ENCODE assay signal across 18 mouse cellular contexts in genomic region chr1:69729729-69730128, GRCm38 (mm10). TPM values are rescaled to one million over a fixed set of nuclear protein-coding genes. Genes with fewer than 3 reads are reported as not detected.
DNase-seq lines count a peak whose midpoint lies in the region; ATAC-seq and TF ChIP-seq lines count a peak whose summit lies in the region.
"Had no signal": no experiment of that assay in that cellular context is flagged by ENCODE, and none has a peak within 500 bp of the region (broad histone marks: within the 10 kb centered on the region; RNA-seq: fewer than 3 reads in every experiment).

No protein-coding gene starts in this region.

- no peak for TF ChIP-seq CTCF in forebrain, postnatal 0 days (IDR thresholded peaks at IDR 0.05; ENCODE audit: low read depth)

- WGBS in forebrain, embryonic 12.5 days = 28% methylated on average over 1 of the region's 1 CpGs
- WGBS in forebrain, postnatal 0 days = 48% methylated on average over 1 of the region's 1 CpGs

- H3K4me3 ChIP-seq in forebrain, embryonic 12.5 days (replicated peaks) = no peak overlapping the region
- no peak overlapping the region for H3K4me3 ChIP-seq in forebrain, postnatal 0 days (ENCODE audit: low read depth, low read length)
- H3K4me3 ChIP-seq: limb, embryonic 12.5 days; liver, embryonic 12.5 days; neural tube, embryonic 15.5 days had no signal

- H3K9me3 ChIP-seq in forebrain, embryonic 12.5 days = no peaks in the 10 kb centered on the region
- H3K9me3 ChIP-seq in forebrain, postnatal 0 days (ENCODE audit: low read length) = no peaks in the 10 kb centered on the region
- H3K9me3 ChIP-seq: limb, embryonic 12.5 days; liver, embryonic 12.5 days; neural tube, embryonic 15.5 days had no signal

- no peaks in the 10 kb centered on the region for H3K36me3 ChIP-seq in forebrain, embryonic 12.5 days (replicated peaks)
- H3K36me3 ChIP-seq in forebrain, postnatal 0 days (ENCODE audit: insufficient read depth) = no peaks in the 10 kb centered on the region
- H3K36me3 ChIP-seq: limb, embryonic 12.5 days; liver, embryonic 12.5 days; neural tube, embryonic 15.5 days had no signal

- peak; percentile 66 for ATAC-seq in forebrain, embryonic 12.5 days (ENCODE audit: low FRiP score)
- ATAC-seq in forebrain, postnatal 0 days = no peak
- ATAC-seq: liver, embryonic 12.5 days had no signal

- no peak overlapping the region for H3K4me2 ChIP-seq in forebrain, embryonic 12.5 days
- H3K4me2 ChIP-seq in forebrain, postnatal 0 days (ENCODE audit: low read depth) = no peak overlapping the region
- H3K4me2 ChIP-seq: limb, embryonic 12.5 days; liver, embryonic 12.5 days; neural tube, embryonic 15.5 days had no signal

- no peaks in the 10 kb centered on the region for H3K27me3 ChIP-seq in forebrain, embryonic 12.5 days
- no peaks in the 10 kb centered on the region for H3K27me3 ChIP-seq in forebrain, postnatal 0 days (ENCODE audit: insufficient read depth, low read length)
- H3K27me3 ChIP-seq: limb, embryonic 12.5 days; liver, embryonic 12.5 days; neural tube, embryonic 15.5 days had no signal

- H3K9ac ChIP-seq in forebrain, embryonic 12.5 days = no peak overlapping the region
- no peak overlapping the region for H3K9ac ChIP-seq in forebrain, postnatal 0 days
- H3K9ac ChIP-seq: limb, embryonic 12.5 days; liver, embryonic 12.5 days; neural tube, embryonic 15.5 days had no signal

- DNase-seq in forebrain, postnatal 0 days = no peak
- DNase-seq in thymus, postnatal 14 days = peak; percentile 17
- no peak for DNase-seq in thymus, postnatal 10 days (ENCODE audit: low spot score in 2 of 2)
- peak; percentile 28 for DNase-seq in induced T-regulatory cell, adult 2 months (ENCODE audit: low read depth)
- no peak for DNase-seq in frontal cortex, postnatal 10 days (ENCODE audit: low spot score in 2 of 2)
- DNase-seq in kidney, postnatal 4 days = no peak
- DNase-seq: adrenal gland, postnatal 25 days; cerebellum, adult 11-12 months; cerebellum, postnatal 36 days; gastrocnemius, postnatal 36 days; kidney, adult 18-20 months; lung, adult 2 months; right cerebral cortex, postnatal 25 days had no signal

- peaks cover 12% of the 10 kb centered on the region for H3K4me1 ChIP-seq in forebrain, embryonic 12.5 days
- no peaks in the 10 kb centered on the region for H3K4me1 ChIP-seq in forebrain, postnatal 0 days (ENCODE audit: insufficient read depth)
- H3K4me1 ChIP-seq: limb, embryonic 12.5 days had no signal

- H3K27ac ChIP-seq in forebrain, embryonic 12.5 days = no peak overlapping the region
- no peak overlapping the region for H3K27ac ChIP-seq in forebrain, postnatal 0 days (ENCODE audit: low read depth, low read length)
- H3K27ac ChIP-seq: kidney, postnatal 0 days; limb, embryonic 12.5 days; liver, embryonic 12.5 days; neural tube, embryonic 15.5 days had no signal

RNA-seq across cellular contexts. Expression of gene Ikzf2, which starts 42.7 kb away (rescaled TPM):
- polyA plus RNA-seq in forebrain, embryonic 12.5 days (2016; fragmentation: Nextera tagmentation; extraction: Ambion mirVana) = 5.6 and 5.9 TPM in 2 replicates
- total RNA-seq in forebrain, postnatal 0 days (2014; rRNA removed) = 6.5 and 7.3 TPM in 2 replicates
- 0.72 and 1.8 TPM in 2 replicates for polyA plus RNA-seq in forebrain, postnatal 0 days (2015; fragmentation: Nextera tagmentation; extraction: Ambion mirVana)

Comparison
In these comparisons a context has a peak if more than half of its experiments do, and no peak if none do; other contexts are left out.
1. DNase-seq: peak in thymus, postnatal 14 days (single experiment) and induced T-regulatory cell, adult 2 months (single experiment); none in forebrain, postnatal 0 days (single experiment), thymus, postnatal 10 days (0 of 2), frontal cortex, postnatal 10 days (0 of 2) and kidney, postnatal 4 days (0 of 2).